Mouse (Mus musculus) limb, embryonic 15.5 days (tissue): ENCODE data around the gene Tob1. TPM values are rescaled to one million over a fixed set of nuclear protein-coding genes. Genes with fewer than 3 reads are reported as not detected.

ENCODE experiments used
- ATAC-seq: fragments of 200-750 bp; cut with Nextera tagmentation; 2 replicates; pipeline ENCODE4 v1.8.0; 2017; ENCODE audit warnings: low read depth, moderate TSS enrichment; ENCODE audit not compliant: insufficient number of reproducible peaks, low FRiP score, low TSS enrichment
- H3K27ac ChIP-seq: fragments of 300-500 bp; sonication (generic); 2 replicates; pipeline ENCODE4 v1.5.1; 2015; ENCODE audit warnings: moderate library complexity, mild to moderate bottlenecking, inconsistent platforms
- H3K27me3 ChIP-seq: fragments of 300-500 bp; sonication (generic); 2 replicates; pipeline ENCODE4 v1.6.1; 2015; ENCODE audit warnings: inconsistent platforms
- H3K36me3 ChIP-seq: fragments of 300-500 bp; sonication (generic); 2 replicates; pipeline ENCODE4 v1.6.1; 2015; ENCODE audit warnings: inconsistent platforms
- H3K4me1 ChIP-seq: fragments of 300-500 bp; sonication (generic); 2 replicates; pipeline ENCODE4 v1.6.1; 2015; ENCODE audit warnings: inconsistent platforms
- H3K4me2 ChIP-seq: fragments of 300-500 bp; sonication (generic); 2 replicates; pipeline ENCODE4 v1.6.1; 2015; ENCODE audit warnings: mild to moderate bottlenecking, inconsistent platforms
- H3K4me3 ChIP-seq: fragments of 300-500 bp; sonication (generic); 2 replicates; pipeline ENCODE4 v1.5.1; 2015; ENCODE audit warnings: mild to moderate bottlenecking, inconsistent platforms
- H3K9ac ChIP-seq: fragments of 300-500 bp; sonication (generic); 2 replicates; pipeline ENCODE4 v1.6.1; 2015; ENCODE audit warnings: inconsistent platforms
- H3K9me3 ChIP-seq: fragments of 300-500 bp; sonication (generic); 2 replicates; pipeline ENCODE4 v1.6.1; 2016; ENCODE audit warnings: inconsistent platforms
- WGBS: fragments of 180-500 bp; shearing (Covaris S2); methylation state at CpG from one replicate; pipeline ENCODE4 v1.1.7; 2015; 5-methylcytosine and 5-hydroxymethylcytosine counted together
- polyA plus RNA-seq: library from polyadenylated mRNA; unstranded; fragments of >200 nt; fragmentation: Nextera tagmentation; extraction: Ambion mirVana; gene quantifications from 2 replicates; pipeline ENCODE4 v1.2.1, GENCODE M21; 2015

The Tob1 gene
- polyA plus RNA-seq, 1 experiment from 2014 or later: 43.1 TPM

- H3K4me3 ChIP-seq: no peak overlapping the region
- no peak overlapping the region for H3K4me2 ChIP-seq
- no peaks in the 10 kb centered on the region; the same call in 1 of the 2 replicates for H3K9me3 ChIP-seq
- peaks cover 12% of the 10 kb centered on the region for H3K4me1 ChIP-seq
- H3K27me3 ChIP-seq: no peaks in the 10 kb centered on the region
- WGBS: 89% methylated on average over 10 of the region's 10 CpGs
- ATAC-seq: no peak
- no peaks in the 10 kb centered on the region for H3K36me3 ChIP-seq
- no peak overlapping the region for H3K27ac ChIP-seq
- H3K9ac ChIP-seq: no peak overlapping the region
These were observed 42.4 kb downstream of the Tob1 start for GRCm38 (mm10) chr11:94253691-94254090.

- peaks cover 12% of the 10 kb centered on the region for H3K4me1 ChIP-seq
- H3K36me3 ChIP-seq: no peaks in the 10 kb centered on the region
- no peaks in the 10 kb centered on the region; the same call in 1 of the 2 replicates for H3K9me3 ChIP-seq
- WGBS: 67% methylated on average over 5 of the region's 5 CpGs
- H3K9ac ChIP-seq: no peak overlapping the region
- H3K4me2 ChIP-seq: no peak overlapping the region
- no peak for ATAC-seq
- H3K27me3 ChIP-seq: no peaks in the 10 kb centered on the region
- no peak overlapping the region for H3K4me3 ChIP-seq
- H3K27ac ChIP-seq: no peak overlapping the region
These were observed 44.5 kb downstream of the Tob1 start for GRCm38 (mm10) chr11:94255733-94256132.

- Histone ChIP-seq H3K27ac (no peak overlapping the region), H3K9ac (no peak overlapping the region), H3K27me3 (no peaks in the 10 kb centered on the region), H3K4me3 (no peak overlapping the region), H3K4me1 (peaks cover 7% of the 10 kb centered on the region), H3K36me3 (no peaks in the 10 kb centered on the region), H3K9me3 (no peaks in the 10 kb centered on the region; the same call in 1 of the 2 replicates), H3K4me2 (no peak overlapping the region)
- WGBS: 58% methylated on average over 14 of the region's 14 CpGs
- no peak for ATAC-seq
These were observed 46.7 kb downstream of the Tob1 start for GRCm38 (mm10) chr11:94257987-94258386.

- Histone ChIP-seq H3K4me2 (no peak overlapping the region), H3K9me3 (no peaks in the 10 kb centered on the region; the same call in 1 of the 2 replicates), H3K27ac (no peak overlapping the region), H3K36me3 (no peaks in the 10 kb centered on the region), H3K4me3 (no peak overlapping the region), H3K9ac (no peak overlapping the region), H3K4me1 (peaks cover 12% of the 10 kb centered on the region), H3K27me3 (no peaks in the 10 kb centered on the region)
- WGBS: 79% methylated on average over 4 of the region's 4 CpGs
- ATAC-seq: no peak
These were observed 48.6 kb downstream of the Tob1 start for GRCm38 (mm10) chr11:94259814-94260213.

GRCm38 (mm10) chr11:94261585-94262370, 50.5 kb downstream of the Tob1 start:
- no peaks in the 10 kb centered on the region; the same call in 1 of the 2 replicates for H3K9me3 ChIP-seq
- no peaks in the 10 kb centered on the region for H3K27me3 ChIP-seq
- H3K4me1 ChIP-seq: peaks cover 13% of the 10 kb centered on the region
- no peak overlapping the region for H3K4me2 ChIP-seq
- no peaks in the 10 kb centered on the region for H3K36me3 ChIP-seq
- no peak for ATAC-seq
- H3K9ac ChIP-seq: no peak overlapping the region
- no peak overlapping the region for H3K27ac ChIP-seq
- 67% methylated on average over 6 of the region's 6 CpGs for WGBS
- no peak overlapping the region for H3K4me3 ChIP-seq

Other genes with a start within 250 kb of the Tob1 start
- gene Gm20390, start 243.2 kb upstream of the Tob1 start, polyA plus RNA-seq: 341 and 347 TPM in 2 replicates
- gene Nme1, start 242.9 kb upstream of the Tob1 start, polyA plus RNA-seq: 109 and 113 TPM in 2 replicates
- 39.4 and 44.0 TPM in 2 replicates for gene Spag9, start 215.4 kb upstream of the Tob1 start, polyA plus RNA-seq
- 12.9 and 13.5 TPM in 2 replicates for gene Wfikkn2, start 34.6 kb downstream of the Tob1 start, polyA plus RNA-seq
- 0.19 TPM in 1 of 2 replicates, not detected in the other for gene Gm21885, start 70.4 kb downstream of the Tob1 start, polyA plus RNA-seq
- 96.9 and 105 TPM in 2 replicates for gene Luc7l3, start 110.5 kb downstream of the Tob1 start, polyA plus RNA-seq
- gene Ankrd40, start 116.5 kb downstream of the Tob1 start, polyA plus RNA-seq: 19.9 and 21.7 TPM in 2 replicates
- 1.3 and 1.6 TPM in 2 replicates for gene Abcc3, start 181.5 kb downstream of the Tob1 start, polyA plus RNA-seq